Mouse (Mus musculus): ENCODE data around the gene Aamp. TPM values are rescaled to one million over a fixed set of nuclear protein-coding genes. Genes with fewer than 3 reads are reported as not detected.
A peak's percentile ranks its signal among the peaks of the same experiment; 100 is the strongest.

Aamp gene
- total and polyA plus RNA-seq, 2 experiments: 112 to 156 TPM

- 54% methylated on average over 7 of the region's 7 CpGs for WGBS
- no peak overlapping the region for H3K27ac ChIP-seq (replicated peaks; ENCODE audit: insufficient read depth, low read depth, low read length)
- no peaks in the 10 kb centered on the region for H3K36me3 ChIP-seq (ENCODE audit: control insufficient read depth, insufficient read depth, low read length)
- no peak overlapping the region for H3K9ac ChIP-seq (ENCODE audit: low read depth, low read length)
- H3K79me2 ChIP-seq (ENCODE audit: control insufficient read depth, insufficient read depth, low read length): peaks cover 43% of the 10 kb centered on the region
- no peak overlapping the region for H3K4me3 ChIP-seq (ENCODE audit: insufficient read depth, low read depth, low read length)
- peaks cover 4% of the 10 kb centered on the region for H3K4me1 ChIP-seq (ENCODE audit: control insufficient read depth, insufficient read depth, low read length)
- TF ChIP-seq POLR2A (IDR thresholded peaks at IDR 0.05; ENCODE audit: extremely low read depth, insufficient read depth, low read length) (no peak), CTCF (IDR thresholded peaks at IDR 0.05; ENCODE audit: low read depth, low read length) (no peak)
- DNase-seq (ENCODE audit: extremely low read depth, low read depth, low spot score): no peak
- H3K27me3 ChIP-seq (ENCODE audit: control insufficient read depth, insufficient read depth, low read length): no peaks in the 10 kb centered on the region
Measured at GRCm38 (mm10) chr1:74239162-74239561, 45.4 kb downstream of the Aamp start.

GRCm38 (mm10) chr1:74238136-74238535, 46.4 kb downstream of the Aamp start:
- peak overlapping the region; percentile 48 for H3K4me3 ChIP-seq (ENCODE audit: insufficient read depth, low read depth, low read length)
- H3K79me2 ChIP-seq (ENCODE audit: control insufficient read depth, insufficient read depth, low read length): peaks cover 39% of the 10 kb centered on the region
- no peaks in the 10 kb centered on the region for H3K36me3 ChIP-seq (ENCODE audit: control insufficient read depth, insufficient read depth, low read length)
- no peak for TF ChIP-seq POLR2A (IDR thresholded peaks at IDR 0.05; ENCODE audit: extremely low read depth, insufficient read depth, low read length)
- TF ChIP-seq CTCF (IDR thresholded peaks at IDR 0.05; ENCODE audit: low read depth, low read length): no peak
- DNase-seq (ENCODE audit: extremely low read depth, low read depth, low spot score): no peak
- H3K27ac ChIP-seq (replicated peaks; ENCODE audit: insufficient read depth, low read depth, low read length): no peak overlapping the region
- peaks cover 4% of the 10 kb centered on the region for H3K4me1 ChIP-seq (ENCODE audit: control insufficient read depth, insufficient read depth, low read length)
- WGBS: 50% methylated on average over 1 of the region's 1 CpGs
- no peak overlapping the region for H3K9ac ChIP-seq (ENCODE audit: low read depth, low read length)
- no peaks in the 10 kb centered on the region for H3K27me3 ChIP-seq (ENCODE audit: control insufficient read depth, insufficient read depth, low read length)

- Histone ChIP-seq H3K27ac (replicated peaks; ENCODE audit: insufficient read depth, low read depth, low read length) (no peak overlapping the region), H3K27me3 (ENCODE audit: control insufficient read depth, insufficient read depth, low read length) (no peaks in the 10 kb centered on the region)
Measured at GRCm38 (mm10) chr1:74237671-74238070, 46.9 kb downstream of the Aamp start.

GRCm38 (mm10) chr1:74236590-74237317, 47.8 kb downstream of the Aamp start:
- Histone ChIP-seq H3K27ac (replicated peaks; ENCODE audit: insufficient read depth, low read depth, low read length) (peak overlapping the region; percentile 81), H3K27me3 (ENCODE audit: control insufficient read depth, insufficient read depth, low read length) (no peaks in the 10 kb centered on the region), H3K4me1 (ENCODE audit: control insufficient read depth, insufficient read depth, low read length) (peaks cover 4% of the 10 kb centered on the region), H3K4me3 (ENCODE audit: insufficient read depth, low read depth, low read length) (peak overlapping the region; percentile 93), H3K9ac (ENCODE audit: low read depth, low read length) (peak overlapping the region; percentile 97), H3K79me2 (ENCODE audit: control insufficient read depth, insufficient read depth, low read length) (peaks cover 27% of the 10 kb centered on the region), H3K36me3 (ENCODE audit: control insufficient read depth, insufficient read depth, low read length) (no peaks in the 10 kb centered on the region)
- WGBS: under 1% methylated on average over 50 of the region's 57 CpGs
- TF ChIP-seq POLR2A (IDR thresholded peaks at IDR 0.05; ENCODE audit: extremely low read depth, insufficient read depth, low read length): no peak
- TF ChIP-seq CTCF (IDR thresholded peaks at IDR 0.05; ENCODE audit: low read depth, low read length): no peak
- DNase-seq (ENCODE audit: extremely low read depth, low read depth, low spot score): peak; percentile 59

More at GRCm38 (mm10) chr1:74237671-74238070, 46.9 kb downstream of the Aamp start:
- TF ChIP-seq POLR2A (IDR thresholded peaks at IDR 0.05; ENCODE audit: extremely low read depth, insufficient read depth, low read length): no peak
- no peak for TF ChIP-seq CTCF (IDR thresholded peaks at IDR 0.05; ENCODE audit: low read depth, low read length)
- Histone ChIP-seq H3K9ac (ENCODE audit: low read depth, low read length) (no peak overlapping the region), H3K79me2 (ENCODE audit: control insufficient read depth, insufficient read depth, low read length) (peaks cover 34% of the 10 kb centered on the region), H3K4me1 (ENCODE audit: control insufficient read depth, insufficient read depth, low read length) (peaks cover 4% of the 10 kb centered on the region), H3K36me3 (ENCODE audit: control insufficient read depth, insufficient read depth, low read length) (no peaks in the 10 kb centered on the region), H3K4me3 (ENCODE audit: insufficient read depth, low read depth, low read length) (peak overlapping the region; percentile 48)
- DNase-seq (ENCODE audit: extremely low read depth, low read depth, low spot score): no peak
- WGBS: 19% methylated on average over 5 of the region's 5 CpGs

- DNase-seq (ENCODE audit: extremely low read depth, low read depth, low spot score): peak; percentile 82
- Histone ChIP-seq H3K27me3 (ENCODE audit: control insufficient read depth, insufficient read depth, low read length) (no peaks in the 10 kb centered on the region), H3K36me3 (ENCODE audit: control insufficient read depth, insufficient read depth, low read length) (no peaks in the 10 kb centered on the region), H3K4me1 (ENCODE audit: control insufficient read depth, insufficient read depth, low read length) (peaks cover 4% of the 10 kb centered on the region), H3K4me3 (ENCODE audit: insufficient read depth, low read depth, low read length) (peak within 1 kb of the TSS; percentile 93), H3K27ac (replicated peaks; ENCODE audit: insufficient read depth, low read depth, low read length) (peak within 1 kb of the TSS; percentile 90), H3K79me2 (ENCODE audit: control insufficient read depth, insufficient read depth, low read length) (peaks cover 25% of the 10 kb centered on the region), H3K9ac (ENCODE audit: low read depth, low read length) (peak within 1 kb of the TSS; percentile 97)
- TF ChIP-seq CTCF (IDR thresholded peaks at IDR 0.05; ENCODE audit: low read depth, low read length) (no peak), POLR2A (IDR thresholded peaks at IDR 0.05; ENCODE audit: extremely low read depth, insufficient read depth, low read length) (peak; percentile 88)
- 5% methylated on average over 47 of the region's 55 CpGs for WGBS
Measured at GRCm38 (mm10) chr1:74235938-74236589, 48.5 kb downstream of the Aamp start, which contains the start of gene Arpc2. TSS of gene Arpc2 (plus strand) at chr1:74236084.
